Mouse (Mus musculus) erythroblast, embryonic 14.5 days (primary cell): Measurements from ENCODE around the gene Hmga1. TPM values are rescaled to one million over a fixed set of nuclear protein-coding genes. Genes with fewer than 3 reads are reported as not detected.

ENCODE experiments used
- H3K27me3 ChIP-seq: 2 replicates; pipeline ENCODE4 v1.6.1; 2012; ENCODE audit warnings: inconsistent platforms; ENCODE audit not compliant: control insufficient read depth
- H3K36me3 ChIP-seq: 2 replicates; pipeline ENCODE4 v1.6.1; 2012; ENCODE audit warnings: mild to moderate bottlenecking, inconsistent platforms; ENCODE audit not compliant: control insufficient read depth
- H3K4me1 ChIP-seq: 2 replicates; pipeline ENCODE4 v1.6.1; 2012; ENCODE audit warnings: inconsistent platforms; ENCODE audit not compliant: control insufficient read depth
- H3K4me3 ChIP-seq: replicated peaks from 2 replicates; pipeline ENCODE3; 2012; ENCODE audit warnings: moderate library complexity, mild to moderate bottlenecking, inconsistent platforms
- H3K9me3 ChIP-seq: 2 replicates; pipeline ENCODE4 v1.6.1; 2012; ENCODE audit warnings: low read length, inconsistent platforms, mixed read lengths; ENCODE audit not compliant: control insufficient read depth
- GATA1 ChIP-seq: IDR thresholded peaks from 2 replicates; pipeline ENCODE4 v1.6.1; 2012; ENCODE audit warnings: low read length, inconsistent platforms, mixed read lengths
- TAL1 ChIP-seq: IDR thresholded peaks from 3 replicates; pipeline ENCODE4 v1.6.1; 2012; ENCODE audit warnings: low read length, inconsistent platforms, mixed read lengths
- polyA plus RNA-seq: library from polyadenylated mRNA; stranded (reverse); fragments of >175 nt; gene quantifications from 2 replicates; pipeline ENCODE4 v1.2.3, GENCODE M21; 2012

Gene Hmga1
- polyA plus RNA-seq, 1 experiment = 57.3 TPM

DNA sequence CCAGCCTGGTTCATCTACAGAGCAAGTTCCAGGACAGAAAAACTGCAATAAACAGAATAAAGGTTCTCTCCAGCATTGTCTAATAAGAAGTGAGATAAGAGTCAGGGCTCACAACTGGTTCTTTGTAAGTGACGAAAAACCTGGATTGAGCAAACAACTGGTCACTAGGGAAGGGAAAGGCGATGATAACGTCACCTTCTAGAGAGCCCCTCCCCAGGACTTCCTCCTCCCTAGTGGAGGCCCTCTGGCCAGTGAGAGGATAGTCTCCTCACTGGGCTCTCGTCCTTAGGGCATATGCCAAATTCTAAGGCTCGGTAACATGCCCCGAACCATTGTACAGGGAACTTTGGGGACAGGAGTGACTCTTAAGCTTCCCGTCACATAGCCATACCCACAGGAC, 19.8 kb downstream of the Hmga1 start:
- H3K9me3 ChIP-seq = no peaks in the 10 kb centered on the region
- TF ChIP-seq GATA1 (no peak), TAL1 (no peak)
- no peak overlapping the region for H3K4me3 ChIP-seq
- H3K36me3 ChIP-seq = peaks cover 38% of the 10 kb centered on the region
- H3K4me1 ChIP-seq = peaks cover 59% of the 10 kb centered on the region
- no peaks in the 10 kb centered on the region for H3K27me3 ChIP-seq

GRCm38 (mm10) chr17:27577468-27577867, 21.2 kb downstream of the Hmga1 start:
- Histone ChIP-seq H3K36me3 (peaks cover 48% of the 10 kb centered on the region), H3K27me3 (no peaks in the 10 kb centered on the region), H3K4me3 (no peak overlapping the region), H3K9me3 (no peaks in the 10 kb centered on the region), H3K4me1 (peaks cover 64% of the 10 kb centered on the region)
- no peak for TF ChIP-seq TAL1
- no peak for TF ChIP-seq GATA1

- Histone ChIP-seq H3K9me3 (no peaks in the 10 kb centered on the region), H3K27me3 (no peaks in the 10 kb centered on the region), H3K4me3 (no peak overlapping the region), H3K4me1 (peaks cover 68% of the 10 kb centered on the region), H3K36me3 (peaks cover 52% of the 10 kb centered on the region)
- TF ChIP-seq TAL1 (no peak), GATA1 (no peak)
These were observed 22.2 kb downstream of the Hmga1 start for GRCm38 (mm10) chr17:27578487-27578886.

GRCm38 (mm10) chr17:27579816-27580215, 23.5 kb downstream of the Hmga1 start:
- TF ChIP-seq TAL1 (no peak), GATA1 (no peak)
- H3K4me1 ChIP-seq = peaks cover 61% of the 10 kb centered on the region
- no peak overlapping the region for H3K4me3 ChIP-seq
- H3K27me3 ChIP-seq = no peaks in the 10 kb centered on the region
- H3K36me3 ChIP-seq = peaks cover 49% of the 10 kb centered on the region
- no peaks in the 10 kb centered on the region for H3K9me3 ChIP-seq

DNA sequence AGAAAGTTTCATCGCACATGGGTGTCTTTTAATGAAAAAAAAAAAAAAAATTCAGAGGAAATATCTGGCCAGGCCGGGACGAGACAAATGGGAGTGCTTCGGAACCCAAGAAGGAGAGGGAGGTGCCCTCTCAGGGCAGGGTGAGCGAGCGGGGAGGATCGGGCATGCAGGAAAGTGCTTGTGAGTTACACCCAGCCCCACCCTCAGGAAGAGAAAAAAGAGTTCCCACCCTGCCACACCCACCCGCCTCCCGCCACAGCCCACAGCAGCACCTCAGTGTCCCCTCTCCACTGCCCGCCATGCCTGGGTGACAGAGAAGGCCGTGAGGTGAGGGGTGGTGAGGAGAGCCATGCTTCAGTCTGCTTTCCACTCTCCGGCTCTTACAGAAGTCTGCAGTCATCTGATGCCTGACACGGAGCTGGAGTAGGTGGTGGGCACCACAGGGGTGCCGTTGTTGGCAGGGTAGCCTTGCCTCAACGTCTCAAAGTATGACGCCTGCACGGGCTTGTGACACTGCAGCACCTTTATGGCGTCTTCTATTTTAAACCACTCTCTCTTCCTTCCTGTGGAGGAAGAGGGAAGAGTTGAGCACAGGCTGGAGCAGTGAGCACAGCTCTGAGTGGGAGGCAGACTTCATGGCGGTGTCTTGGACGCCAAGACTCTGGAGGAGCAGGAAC, 24.2 kb downstream of the Hmga1 start:
- peaks cover 54% of the 10 kb centered on the region for H3K36me3 ChIP-seq
- H3K4me1 ChIP-seq = peaks cover 56% of the 10 kb centered on the region
- H3K4me3 ChIP-seq = no peak overlapping the region
- no peaks in the 10 kb centered on the region for H3K9me3 ChIP-seq
- TF ChIP-seq TAL1 = no peak
- no peak for TF ChIP-seq GATA1
- H3K27me3 ChIP-seq = no peaks in the 10 kb centered on the region

DNA sequence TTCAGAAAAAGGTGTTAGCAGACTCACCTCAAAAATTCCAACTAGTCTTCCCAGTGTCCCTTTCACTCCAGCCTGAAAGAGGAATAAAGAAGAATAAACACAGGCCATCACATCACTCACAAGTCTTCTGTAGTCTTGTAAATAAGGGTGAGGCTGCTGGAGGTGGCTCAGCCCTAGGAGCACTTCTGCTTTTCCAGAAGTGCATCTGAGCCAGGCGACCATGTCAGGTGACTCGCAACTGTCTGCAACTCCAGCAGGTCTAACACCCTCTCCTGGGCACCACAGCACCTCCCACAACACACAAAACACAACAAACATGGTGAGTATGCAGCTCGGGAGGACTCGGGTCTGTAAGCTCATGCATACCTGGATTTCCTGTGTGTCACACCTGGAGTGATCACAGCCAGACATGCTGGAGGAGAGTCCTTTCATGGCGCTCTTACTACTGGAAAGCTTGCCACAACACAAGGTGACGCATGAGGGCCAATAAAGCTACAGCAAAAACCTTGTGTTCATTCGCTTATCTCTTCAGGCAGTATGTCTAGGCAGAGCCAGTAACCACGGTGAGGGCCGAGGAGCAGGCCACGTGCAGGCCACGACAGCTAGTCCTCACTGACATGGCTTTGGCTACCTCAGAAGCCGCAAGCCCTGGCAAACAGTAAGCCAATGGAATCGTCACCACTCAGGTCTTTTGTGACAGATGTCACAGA, 27.0 kb downstream of the Hmga1 start:
- H3K27me3 ChIP-seq = no peaks in the 10 kb centered on the region
- no peak overlapping the region for H3K4me3 ChIP-seq
- TF ChIP-seq TAL1 (no peak), GATA1 (no peak)
- H3K9me3 ChIP-seq = no peaks in the 10 kb centered on the region
- peaks cover 54% of the 10 kb centered on the region for H3K36me3 ChIP-seq
- peaks cover 53% of the 10 kb centered on the region for H3K4me1 ChIP-seq

GRCm38 (mm10) chr17:27586661-27587060, 30.4 kb downstream of the Hmga1 start:
- Histone ChIP-seq H3K4me3 (no peak overlapping the region), H3K4me1 (peaks cover 28% of the 10 kb centered on the region), H3K27me3 (no peaks in the 10 kb centered on the region), H3K9me3 (no peaks in the 10 kb centered on the region), H3K36me3 (peaks cover 46% of the 10 kb centered on the region)
- TF ChIP-seq TAL1 (no peak), GATA1 (no peak)

DNA sequence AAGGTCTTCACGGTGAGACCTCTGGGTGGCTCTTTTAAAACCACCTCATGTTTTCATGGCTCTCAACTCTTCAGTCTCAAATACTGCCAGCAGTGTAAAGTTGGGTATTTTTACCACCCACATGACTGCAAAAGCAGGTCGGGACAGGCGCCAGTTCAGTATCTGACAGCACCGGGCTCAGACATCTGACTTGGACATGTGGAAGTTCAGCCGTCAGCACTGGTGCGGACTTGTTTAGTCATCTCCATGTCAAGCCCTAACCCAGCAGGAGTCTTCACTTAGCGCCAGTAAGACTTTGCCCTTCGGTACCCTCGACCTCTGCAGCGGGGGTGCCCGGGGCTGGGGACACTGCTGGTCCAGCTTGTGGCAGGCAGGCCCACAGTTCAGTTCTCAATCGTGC, 31.0 kb downstream of the Hmga1 start:
- peaks cover 43% of the 10 kb centered on the region for H3K36me3 ChIP-seq
- peaks cover 22% of the 10 kb centered on the region for H3K4me1 ChIP-seq

GRCm38 (mm10) chr17:27588231-27588630, 31.9 kb downstream of the Hmga1 start:
- Histone ChIP-seq H3K27me3 (no peaks in the 10 kb centered on the region), H3K9me3 (no peaks in the 10 kb centered on the region), H3K4me3 (no peak overlapping the region), H3K36me3 (peaks cover 44% of the 10 kb centered on the region), H3K4me1 (peaks cover 12% of the 10 kb centered on the region)
- TF ChIP-seq TAL1 = no peak
- TF ChIP-seq GATA1 = no peak

More for the DNA sequence above, 31.0 kb downstream of the Hmga1 start:
- Histone ChIP-seq H3K9me3 (no peaks in the 10 kb centered on the region), H3K4me3 (no peak overlapping the region), H3K27me3 (no peaks in the 10 kb centered on the region)
- TF ChIP-seq TAL1 (no peak), GATA1 (no peak)
